Mouse (Mus musculus) small intestine, adult 2 months (tissue): Measurements from ENCODE around the gene Hc.

Experiments
- CTCF ChIP-seq: fragments of 200-500 bp; IDR thresholded peaks from 2 replicates; pipeline ENCODE4 v1.5.1; 2012; ENCODE audit warnings: low read depth, mild to moderate bottlenecking, control low read depth, inconsistent platforms, low read length, moderate library complexity, mixed read lengths; ENCODE audit not compliant: insufficient replicate concordance, insufficient read length; ENCODE audit errors: extremely low read depth
- POLR2A ChIP-seq: fragments of 200-500 bp; IDR thresholded peaks from 2 replicates; pipeline ENCODE4 v1.6.1; 2012; ENCODE audit warnings: low read depth, mild to moderate bottlenecking, control low read depth, inconsistent platforms, low read length, moderate library complexity

DNA sequence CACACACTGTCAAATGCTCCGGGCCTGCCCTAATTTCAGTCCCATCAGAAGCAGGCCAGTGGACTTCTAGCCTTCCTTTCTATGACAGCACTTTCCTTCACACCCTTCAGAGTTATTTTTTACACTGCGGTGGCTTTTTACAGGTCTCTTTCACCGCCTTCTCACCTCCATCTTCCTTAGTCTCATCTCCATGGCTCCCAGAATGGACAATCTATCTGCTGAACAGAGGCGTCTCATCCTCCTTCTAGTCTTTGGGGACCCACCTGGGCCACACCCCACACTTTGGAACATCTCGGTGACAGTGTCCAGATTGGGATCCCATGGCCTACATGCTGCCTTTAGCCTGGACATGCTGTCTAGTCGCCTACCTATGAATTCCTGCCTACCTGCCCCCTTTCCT, 100.3 kb downstream of the Hc start:
- TF ChIP-seq POLR2A (no peak), CTCF (no peak)
